Mouse (Mus musculus) E14TG2a.4 (cell line): ENCODE measurements around the gene Il9r.

Source experiments
- CTCF ChIP-seq: conservative IDR thresholded peaks from 2 replicates; pipeline ENCODE4 v1.5.1; 2014; ENCODE audit warnings: low read length
- NANOG ChIP-seq: IDR thresholded peaks from 2 replicates; pipeline ENCODE4 v1.6.1; 2014; ENCODE audit warnings: borderline replicate concordance, low read length, mixed read lengths
- POU5F1 ChIP-seq: IDR thresholded peaks from 2 replicates; pipeline ENCODE4 v1.6.1; 2014; ENCODE audit warnings: low read length, borderline replicate concordance

GRCm38 (mm10) chr11:32200075-32200601 lies at the start of gene Il9r:
- TF ChIP-seq CTCF (no peak), POU5F1 (no peak), NANOG (no peak)
